Mouse (Mus musculus) MEL-GATA-1-ER (cell line): ENCODE results near the gene Ccdc63.

ENCODE experiments used
- DNase-seq: peaks from one replicate; pipeline ENCODE4 v3.0.0-alpha.2; 2012; ENCODE audit warnings: low read depth; ENCODE audit errors: extremely low read depth

The Ccdc63 gene

DNA sequence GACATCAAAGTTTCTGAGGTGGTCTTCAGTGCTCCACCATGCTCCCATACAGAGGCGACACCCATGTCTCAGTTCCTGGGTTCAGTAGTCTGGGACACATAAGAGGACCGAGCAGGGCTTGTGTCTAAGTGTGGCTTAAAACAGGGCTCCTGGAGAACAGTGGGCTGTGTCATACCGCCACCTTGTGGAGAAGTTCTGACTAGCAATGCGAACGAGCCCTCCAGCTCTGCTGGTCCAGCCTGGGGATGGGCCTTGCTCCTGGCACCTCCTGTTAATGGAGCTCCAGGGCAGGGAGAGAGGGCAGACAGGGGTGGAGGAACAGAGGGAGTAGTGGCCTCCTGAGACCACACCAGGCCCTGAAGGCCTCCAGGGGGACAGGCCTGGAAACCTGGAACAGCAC lies 51.7 kb downstream of the Ccdc63 start:
- peak; percentile 64 for DNase-seq

DNA sequence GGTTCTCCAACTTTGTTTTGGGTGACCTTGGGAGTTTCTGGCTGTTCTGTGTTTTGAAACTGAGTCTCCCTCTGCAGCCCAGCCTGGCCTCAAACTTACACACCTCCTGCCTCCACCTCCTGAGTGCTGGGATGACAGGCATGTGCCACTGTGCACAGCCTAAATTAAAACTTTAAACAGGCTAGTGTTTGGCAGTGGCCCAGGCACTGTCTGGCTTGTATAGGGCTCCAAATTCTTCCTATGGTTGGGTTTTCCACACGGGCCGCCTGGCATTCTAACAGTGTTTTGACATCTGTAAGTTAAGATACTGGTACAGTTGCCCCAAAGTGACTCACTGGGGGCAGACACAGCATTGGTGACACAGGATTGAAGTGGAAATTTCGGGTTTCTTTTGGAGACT lies 54.5 kb downstream of the Ccdc63 start:
- DNase-seq, result no peak

DNA sequence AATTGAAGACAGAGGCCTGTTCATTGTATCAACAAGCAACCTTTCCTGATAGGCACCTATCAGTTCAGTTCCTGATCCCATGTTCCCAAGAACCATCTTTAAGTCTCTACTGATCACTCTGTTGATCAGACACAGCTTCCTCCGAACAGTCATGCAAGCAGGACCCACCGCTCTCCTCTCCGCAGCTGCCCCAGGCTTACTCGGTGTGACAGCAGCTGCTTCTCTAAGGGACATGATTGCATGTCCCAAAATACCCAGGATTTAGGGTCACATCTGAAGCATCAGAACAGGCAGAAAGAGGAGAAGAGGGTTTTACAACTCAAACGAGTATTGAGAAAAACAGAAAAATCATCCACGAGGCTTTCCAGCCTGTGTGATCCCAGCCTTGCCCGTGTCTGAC lies 55.3 kb downstream of the Ccdc63 start:
- no peak for DNase-seq

DNA sequence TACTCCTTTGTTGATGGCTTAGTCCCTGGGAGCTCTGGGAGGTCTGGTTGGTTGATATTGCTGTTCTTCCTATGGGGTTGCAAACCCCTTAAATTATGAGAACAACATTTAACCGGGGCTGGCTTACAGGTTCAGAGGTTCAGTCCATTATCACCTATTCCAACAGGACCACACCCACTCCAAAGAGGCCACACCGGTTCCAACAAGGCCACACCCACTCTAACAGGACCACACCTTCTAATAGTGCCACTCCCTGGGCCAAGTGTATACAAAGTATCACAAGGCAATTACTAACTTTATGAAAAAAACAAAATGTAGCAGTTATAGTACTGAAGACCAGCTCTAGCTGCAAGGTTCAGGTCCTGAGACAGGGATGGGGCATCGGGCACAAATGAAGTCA lies 56.2 kb downstream of the Ccdc63 start:
- DNase-seq, result no peak

DNA sequence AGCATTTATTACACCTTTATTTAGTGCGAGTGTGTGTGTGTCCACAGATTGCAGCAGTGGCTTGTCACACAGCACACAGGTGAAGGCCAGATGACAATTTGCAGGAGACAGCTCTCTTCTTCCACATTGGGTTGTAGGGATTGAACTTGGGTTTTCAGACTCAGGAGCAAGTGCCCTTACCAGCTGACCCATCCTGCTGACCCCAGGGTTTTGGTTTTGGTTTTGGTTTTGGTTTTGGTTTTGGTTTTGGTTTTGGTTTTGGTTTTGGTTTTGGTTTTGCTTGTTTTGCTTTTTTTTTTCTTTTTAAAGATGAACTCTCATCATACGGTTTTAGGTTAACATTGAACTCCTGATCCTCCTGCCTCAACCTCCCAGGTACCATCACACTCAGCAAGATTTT lies 57.3 kb downstream of the Ccdc63 start:
- no peak for DNase-seq

DNA sequence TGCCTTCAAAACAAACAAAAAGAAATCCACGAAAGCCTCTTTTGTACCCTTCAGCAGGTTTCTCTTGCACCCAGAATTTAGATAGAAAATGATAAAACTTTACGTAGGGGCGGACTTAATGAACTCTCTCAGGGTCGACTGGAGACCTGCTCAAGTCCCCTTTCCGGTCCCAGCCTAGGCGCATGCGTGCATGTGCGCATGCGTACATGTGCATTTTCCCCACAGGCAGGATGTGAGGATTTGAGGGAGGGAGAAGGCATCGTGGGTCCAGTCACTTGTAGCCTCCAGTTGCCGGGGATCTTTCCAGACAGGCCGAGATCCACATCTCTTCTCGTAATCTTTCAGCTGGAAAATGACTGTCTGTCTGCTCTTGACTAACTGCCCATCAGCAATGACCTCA lies 59.2 kb downstream of the Ccdc63 start:
- no peak for DNase-seq

DNA sequence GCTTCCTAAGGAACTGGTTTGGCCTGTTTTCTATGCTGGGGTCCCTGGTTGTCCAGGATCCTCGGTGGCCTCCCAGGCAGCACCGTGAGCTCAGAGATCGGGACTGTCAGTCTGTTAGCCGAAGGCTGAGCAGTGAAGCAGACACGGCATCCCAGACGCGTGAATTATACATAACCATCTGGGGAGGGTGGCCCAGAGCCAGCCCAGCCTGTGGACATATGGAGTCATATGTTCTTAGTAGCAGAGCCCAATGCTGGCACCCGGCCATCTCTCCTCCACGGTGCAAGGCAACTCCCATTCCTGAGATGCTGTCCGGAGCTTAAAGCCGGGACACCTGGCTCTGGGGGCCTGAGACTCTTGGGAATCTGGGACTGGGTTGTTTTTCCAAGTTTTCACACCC lies 59.7 kb downstream of the Ccdc63 start:
- no peak for DNase-seq

DNA sequence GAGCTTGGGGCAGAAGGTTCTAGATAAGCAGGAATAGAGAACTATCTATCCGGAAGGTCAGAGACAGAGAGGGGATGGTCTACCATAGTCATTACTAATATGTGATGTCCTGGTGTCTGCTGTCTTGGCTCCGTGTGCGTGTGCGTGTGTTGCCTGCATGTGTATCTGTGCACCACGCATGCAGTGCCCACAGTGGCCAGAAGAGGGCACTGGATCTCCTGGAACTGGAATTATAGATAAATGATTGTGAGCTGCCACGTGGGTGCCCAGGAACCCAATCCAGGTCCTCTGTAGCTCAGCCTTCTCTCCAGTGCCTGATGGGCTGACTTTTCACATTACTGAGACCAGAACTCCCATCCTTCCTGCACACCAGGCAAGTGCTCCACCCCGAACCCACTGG lies 60.8 kb downstream of the Ccdc63 start:
- no peak for DNase-seq

DNA sequence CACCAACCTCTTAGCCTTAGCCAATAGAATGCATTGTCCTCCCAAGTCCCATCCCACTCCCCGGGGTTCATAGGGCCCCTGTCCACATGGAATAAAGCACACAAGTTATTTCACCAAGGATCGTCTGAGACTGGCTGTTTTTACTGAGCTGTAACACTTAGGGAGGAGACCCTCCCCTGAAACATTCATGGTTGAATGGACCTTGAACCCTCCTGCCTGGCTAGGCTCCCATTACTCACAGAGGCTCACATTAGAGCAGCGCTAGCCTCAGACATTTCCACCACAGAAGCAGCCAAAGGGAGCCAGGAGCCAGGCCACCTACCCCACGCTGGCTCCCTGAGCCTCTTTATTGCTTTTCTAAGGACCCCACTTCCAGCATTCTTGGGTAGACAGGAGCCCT lies 63.4 kb downstream of the Ccdc63 start:
- no peak for DNase-seq

DNA sequence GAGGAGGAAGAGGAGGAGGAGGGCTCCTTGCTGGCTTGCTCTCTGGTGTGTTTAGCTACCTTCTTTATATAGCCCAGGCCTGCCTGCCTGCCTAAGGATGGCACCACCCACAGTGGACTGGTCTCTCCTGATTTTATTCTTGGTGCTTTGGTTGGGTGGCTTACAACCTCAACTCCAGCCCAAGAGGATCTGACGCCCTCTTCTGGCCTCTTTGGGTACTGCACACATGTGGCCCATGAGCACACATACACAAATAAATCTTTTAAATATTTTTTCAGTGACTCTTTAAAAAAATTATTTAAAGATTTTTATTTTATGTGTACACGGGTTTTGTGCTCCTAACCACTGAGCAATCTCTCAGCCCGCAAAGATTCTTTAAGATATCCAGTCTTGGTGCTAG lies 64.9 kb downstream of the Ccdc63 start:
- no peak for DNase-seq

DNA sequence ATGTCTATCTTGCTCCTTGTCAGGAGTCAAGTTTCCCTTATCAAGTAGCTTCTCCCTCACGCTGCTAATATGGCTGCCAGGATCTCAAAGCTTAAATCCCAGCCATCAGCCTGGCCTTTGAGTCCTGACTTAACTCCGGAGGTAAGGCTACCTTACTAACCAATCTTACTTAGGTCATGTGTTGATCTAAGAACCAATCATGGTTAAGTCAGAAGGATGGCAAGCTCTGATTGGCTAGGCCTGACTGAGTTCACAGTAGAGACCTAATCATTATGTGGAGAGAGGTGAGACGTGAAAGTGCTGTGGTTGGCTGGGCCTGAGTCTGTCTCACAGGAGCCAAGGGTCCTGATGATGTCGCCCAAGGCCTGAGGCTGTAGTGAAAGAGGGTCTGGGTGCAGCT lies 68.6 kb downstream of the Ccdc63 start:
- no peak for DNase-seq

DNA sequence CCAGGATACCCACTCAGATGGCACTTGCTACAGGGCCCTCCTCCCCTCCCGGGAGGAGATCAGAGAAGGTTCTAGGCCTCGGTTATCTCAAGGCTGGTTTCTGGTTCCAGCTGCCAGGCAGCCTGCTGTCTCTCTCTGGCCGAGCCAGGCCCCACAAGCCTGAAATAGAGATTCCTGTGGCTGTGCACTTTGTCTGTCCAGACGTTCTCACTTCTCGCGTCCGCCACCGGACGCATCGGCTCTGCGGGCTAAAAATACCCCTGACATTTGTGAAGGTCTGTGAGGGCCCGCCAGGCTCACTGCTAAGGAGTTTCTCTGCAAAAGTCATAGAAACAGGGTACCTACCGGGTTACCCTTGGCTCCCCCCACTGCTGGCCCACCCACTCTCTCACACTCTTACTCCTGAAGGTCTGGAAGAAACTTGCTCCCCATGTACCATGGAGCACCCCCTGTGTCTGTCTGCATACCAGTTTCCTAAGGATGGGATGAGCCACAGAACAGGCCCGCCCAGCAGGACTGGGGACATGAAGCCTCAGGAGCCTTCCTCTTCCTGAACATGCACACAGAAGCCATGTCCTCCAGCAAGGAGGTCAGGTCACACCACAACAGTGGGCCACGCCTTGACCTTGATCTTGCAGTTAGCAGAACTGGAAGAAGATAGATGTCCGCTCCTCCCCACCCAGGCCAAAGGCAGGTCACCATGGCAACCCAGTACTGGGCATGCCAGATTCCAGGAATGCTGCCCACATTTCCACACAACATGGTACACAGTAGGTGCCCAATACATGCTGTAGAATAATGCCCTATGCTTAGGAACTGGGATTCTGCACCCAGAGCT lies 69.4 kb downstream of the Ccdc63 start:
- no peak for DNase-seq

DNA sequence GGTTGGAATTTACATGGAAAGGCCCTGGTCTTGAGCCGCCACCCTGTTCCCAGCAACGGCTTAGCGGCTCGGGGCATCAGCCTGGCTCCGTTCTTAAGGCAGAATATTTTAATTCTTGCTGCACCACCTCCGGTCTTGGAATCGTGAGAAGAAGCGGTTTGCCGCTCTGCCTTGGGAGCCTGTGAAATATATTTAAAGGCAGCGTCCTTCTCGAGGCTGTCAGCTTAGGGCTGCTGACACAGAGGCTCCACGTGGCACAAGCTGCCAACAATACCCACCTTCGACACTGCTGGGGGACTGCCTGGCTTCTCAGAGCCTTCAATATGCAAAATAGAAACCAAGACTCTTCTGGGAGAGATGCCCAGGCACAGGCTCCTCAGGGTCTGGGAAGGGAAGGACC lies 72.1 kb downstream of the Ccdc63 start:
- no peak for DNase-seq

DNA sequence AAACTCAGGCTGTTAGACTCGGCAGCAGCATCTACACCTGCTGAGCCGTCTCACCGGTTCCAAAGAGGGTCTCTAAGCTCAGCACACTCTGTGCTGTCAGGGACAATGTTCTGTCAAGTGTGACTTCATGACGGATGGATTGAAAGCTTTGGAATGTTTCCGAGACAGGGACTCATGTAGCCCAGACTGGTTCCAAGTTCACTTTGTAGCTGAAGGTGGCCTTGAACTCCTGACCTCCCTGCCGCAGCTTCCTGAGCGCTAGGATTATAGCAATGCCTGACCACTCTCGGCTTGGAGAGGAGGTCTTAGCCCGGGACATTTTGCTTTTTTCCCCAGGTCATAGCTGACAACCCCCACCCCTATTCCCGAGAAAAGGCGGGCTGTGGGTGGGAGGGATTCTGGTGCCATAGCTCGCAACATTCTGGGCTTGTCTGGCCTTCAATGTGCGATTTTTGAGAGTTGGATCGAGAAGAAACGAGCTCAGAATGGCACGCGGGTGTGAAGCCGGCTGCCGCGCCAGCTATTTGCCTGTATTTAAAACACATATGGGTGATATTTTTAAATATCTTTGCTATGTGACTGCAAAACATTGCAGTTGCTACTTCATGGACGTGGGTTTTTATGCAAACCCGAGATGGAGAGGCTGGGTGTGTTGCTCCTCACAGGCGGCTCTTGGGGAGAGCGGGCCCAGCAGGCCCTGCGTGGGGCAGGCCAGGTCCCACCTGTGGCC lies 77.3 kb downstream of the Ccdc63 start:
- DNase-seq, result no peak

DNA sequence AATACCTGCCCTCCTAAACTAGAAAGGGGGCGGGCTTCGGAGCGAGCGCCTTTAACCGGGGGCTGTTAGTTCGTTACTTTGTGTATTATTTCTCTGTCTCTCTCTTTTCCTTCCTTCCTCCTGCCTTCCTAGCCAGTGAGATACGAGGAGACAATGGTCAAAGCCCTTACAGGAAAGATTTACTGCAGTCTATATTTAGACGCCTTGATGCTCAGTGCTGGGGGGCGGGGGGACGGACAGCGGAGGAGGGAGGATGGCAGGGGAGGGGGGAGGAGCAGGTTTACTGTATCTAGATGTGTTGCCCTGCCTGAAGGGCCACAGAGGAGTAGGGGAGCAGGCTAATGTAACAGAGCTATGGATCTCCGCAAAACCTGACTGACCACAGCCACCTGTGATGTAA lies 78.1 kb downstream of the Ccdc63 start:
- DNase-seq, result no peak

DNA sequence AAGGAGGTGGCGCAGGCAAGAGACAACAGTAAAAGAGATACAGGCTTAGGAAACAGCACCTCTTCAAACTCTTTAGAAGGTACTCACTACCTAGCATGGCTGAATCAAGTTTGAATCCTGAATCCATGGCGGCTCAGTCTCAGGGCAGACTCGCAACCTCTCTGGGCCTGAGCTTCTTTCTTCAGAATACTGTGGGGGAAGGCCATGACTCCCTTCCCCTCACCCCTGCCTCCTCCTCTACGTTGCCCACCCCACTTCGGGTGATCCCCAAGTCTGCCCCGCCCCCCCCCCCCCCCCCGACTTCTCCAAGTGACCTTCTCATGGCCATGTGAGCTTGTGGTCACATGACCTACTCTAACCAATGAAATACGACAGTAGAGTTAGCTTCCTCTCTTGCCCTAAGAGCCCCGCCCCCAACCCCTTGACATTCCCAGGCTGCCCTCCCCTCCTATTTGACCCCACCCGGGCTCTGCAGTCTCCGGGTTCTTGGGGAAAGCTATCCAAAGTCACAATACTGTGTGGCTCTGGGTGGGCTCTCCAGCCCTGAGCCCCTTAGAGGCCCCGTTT lies 79.8 kb downstream of the Ccdc63 start:
- DNase-seq, result peak; percentile 92

DNA sequence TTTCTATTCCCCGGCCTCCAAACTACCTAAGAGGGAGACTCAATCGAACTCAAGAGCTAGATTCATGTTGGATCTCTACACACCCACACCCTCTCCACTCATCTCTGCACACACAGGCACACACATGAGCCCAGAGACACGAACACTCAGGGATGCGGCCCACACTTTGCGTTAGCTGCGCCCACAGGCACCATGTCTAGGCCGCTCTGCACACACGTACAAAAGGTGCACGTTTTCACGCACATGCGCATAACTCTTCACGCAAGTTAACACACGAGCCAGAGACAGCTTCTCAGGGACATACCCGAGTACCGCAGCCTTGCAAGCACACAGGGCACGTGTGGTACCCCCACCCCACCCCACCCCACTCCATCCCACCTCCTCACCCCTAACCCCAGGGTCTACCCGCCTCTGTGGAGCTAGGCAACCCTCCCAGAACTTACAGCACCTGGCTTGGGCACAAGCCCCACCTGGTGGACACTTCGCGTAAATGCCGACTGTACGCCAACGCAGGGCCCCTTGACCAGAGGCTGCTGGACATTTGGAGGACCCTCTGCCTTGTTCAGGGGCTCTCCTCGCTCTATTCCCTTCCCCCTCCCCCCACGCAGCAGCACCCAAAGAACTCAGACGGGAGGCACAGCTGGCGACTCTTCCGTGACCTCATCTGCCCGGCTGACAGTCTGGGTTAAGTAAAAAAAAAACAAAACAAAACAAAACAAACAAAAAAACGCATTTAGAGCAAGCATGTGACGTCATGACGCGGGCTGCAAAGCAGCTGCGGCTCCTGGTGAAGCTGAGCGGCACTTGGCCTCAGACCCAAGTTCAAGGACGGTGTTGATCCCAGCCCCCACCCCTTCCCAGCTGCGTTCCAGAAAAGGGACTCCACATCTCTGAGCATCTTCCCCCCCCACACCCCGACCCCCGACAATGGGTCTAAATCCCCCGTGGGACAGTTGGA lies 81.3 kb downstream of the Ccdc63 start:
- DNase-seq, result no peak
